Mouse (Mus musculus): ENCODE results near the gene Tbx3. TPM values are rescaled to one million over a fixed set of nuclear protein-coding genes. Genes with fewer than 3 reads are reported as not detected.

The Tbx3 gene
- polyA plus RNA-seq, 1 experiment = 2.4 TPM

GRCm38 (mm10) chr5:119676245-119676644 lies 5.8 kb downstream of the Tbx3 start:
- no peak for DNase-seq (ENCODE audit: extremely low spot score in 1 of 2, low spot score in 1 of 2)

GRCm38 (mm10) chr5:119678516-119678915 lies 8.0 kb downstream of the Tbx3 start:
- no peak for DNase-seq (ENCODE audit: extremely low spot score in 1 of 2, low spot score in 1 of 2)

- DNase-seq (ENCODE audit: extremely low spot score in 1 of 2, low spot score in 1 of 2) = no peak
Measured at GRCm38 (mm10) chr5:119679084-119679483, 8.6 kb downstream of the Tbx3 start.

GRCm38 (mm10) chr5:119679614-119680328 lies 9.3 kb downstream of the Tbx3 start:
- no peak for DNase-seq (ENCODE audit: extremely low spot score in 1 of 2, low spot score in 1 of 2)

GRCm38 (mm10) chr5:119680329-119681010 lies 10.0 kb downstream of the Tbx3 start:
- no peak for DNase-seq (ENCODE audit: extremely low spot score in 1 of 2, low spot score in 1 of 2)

GRCm38 (mm10) chr5:119681011-119681832 lies 10.8 kb downstream of the Tbx3 start:
- no peak for DNase-seq (ENCODE audit: extremely low spot score in 1 of 2, low spot score in 1 of 2)

GRCm38 (mm10) chr5:119681833-119682210 lies 11.4 kb downstream of the Tbx3 start:
- DNase-seq (ENCODE audit: extremely low spot score in 1 of 2, low spot score in 1 of 2) = no peak

GRCm38 (mm10) chr5:119682646-119683515 lies 12.4 kb downstream of the Tbx3 start:
- DNase-seq (ENCODE audit: extremely low spot score in 1 of 2, low spot score in 1 of 2) = no peak

GRCm38 (mm10) chr5:119683861-119684260 lies 13.4 kb downstream of the Tbx3 start:
- no peak for DNase-seq (ENCODE audit: extremely low spot score in 1 of 2, low spot score in 1 of 2)

GRCm38 (mm10) chr5:119684701-119685391 lies 14.4 kb downstream of the Tbx3 start:
- no peak for DNase-seq (ENCODE audit: extremely low spot score in 1 of 2, low spot score in 1 of 2)

GRCm38 (mm10) chr5:119685446-119686198 lies 15.2 kb downstream of the Tbx3 start:
- no peak for DNase-seq (ENCODE audit: extremely low spot score in 1 of 2, low spot score in 1 of 2)

- no peak for DNase-seq (ENCODE audit: extremely low spot score in 1 of 2, low spot score in 1 of 2)
Measured at GRCm38 (mm10) chr5:119686199-119686964, 15.9 kb downstream of the Tbx3 start.

- DNase-seq (ENCODE audit: extremely low spot score in 1 of 2, low spot score in 1 of 2) = no peak
Measured at GRCm38 (mm10) chr5:119687005-119687855, 16.8 kb downstream of the Tbx3 start.

GRCm38 (mm10) chr5:119687856-119688206 lies 17.4 kb downstream of the Tbx3 start:
- no peak for DNase-seq (ENCODE audit: extremely low spot score in 1 of 2, low spot score in 1 of 2)

- DNase-seq (ENCODE audit: extremely low spot score in 1 of 2, low spot score in 1 of 2) = no peak
Measured at GRCm38 (mm10) chr5:119688306-119688705, 17.8 kb downstream of the Tbx3 start.

- no peak for DNase-seq (ENCODE audit: extremely low spot score in 1 of 2, low spot score in 1 of 2)
Measured at GRCm38 (mm10) chr5:119688914-119689420, 18.5 kb downstream of the Tbx3 start.

- no peak for DNase-seq (ENCODE audit: extremely low spot score in 1 of 2, low spot score in 1 of 2)
Measured at GRCm38 (mm10) chr5:119689501-119689900, 19.0 kb downstream of the Tbx3 start.

Measured in frontal cortex, adult 2 months (tissue).